Mouse (Mus musculus): ENCODE results near the gene 1700074P13Rik. TPM values are rescaled to one million over a fixed set of nuclear protein-coding genes. Genes with fewer than 3 reads are reported as not detected.
"Not testable (repeated sequence)": the region's sequence is repeated elsewhere in the genome, so short reads cannot be mapped to it uniquely, and the experiment has no call there.

The 1700074P13Rik gene
- not detected for total RNA-seq (2021)

DNA sequence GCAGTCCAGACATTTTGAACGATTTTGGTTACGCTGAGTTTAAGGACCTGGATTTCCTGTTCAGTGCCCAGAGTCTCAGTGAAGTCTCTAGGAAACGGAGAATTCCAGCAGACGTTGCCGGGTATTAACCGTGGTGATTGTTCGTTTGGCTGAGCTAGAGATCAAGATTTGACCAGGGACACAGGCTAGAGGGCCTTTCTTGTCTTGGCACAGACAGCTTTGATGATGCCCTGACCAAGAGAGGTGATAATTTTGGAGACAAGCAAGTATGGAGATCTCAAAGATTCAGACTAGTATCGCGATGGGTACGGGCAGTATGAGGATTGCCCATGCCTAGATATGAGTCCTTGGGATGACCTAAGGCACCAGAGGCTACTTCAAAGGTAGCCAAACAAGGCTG, at the start of gene 1700074P13Rik:
Gene 1700074P13Rik, minus strand, starts transcription at position 101 of the 400 bp plus-strand sequence.
- no peak for DNase-seq (ENCODE audit: extremely low spot score in 1 of 2, low spot score in 1 of 2)

DNA sequence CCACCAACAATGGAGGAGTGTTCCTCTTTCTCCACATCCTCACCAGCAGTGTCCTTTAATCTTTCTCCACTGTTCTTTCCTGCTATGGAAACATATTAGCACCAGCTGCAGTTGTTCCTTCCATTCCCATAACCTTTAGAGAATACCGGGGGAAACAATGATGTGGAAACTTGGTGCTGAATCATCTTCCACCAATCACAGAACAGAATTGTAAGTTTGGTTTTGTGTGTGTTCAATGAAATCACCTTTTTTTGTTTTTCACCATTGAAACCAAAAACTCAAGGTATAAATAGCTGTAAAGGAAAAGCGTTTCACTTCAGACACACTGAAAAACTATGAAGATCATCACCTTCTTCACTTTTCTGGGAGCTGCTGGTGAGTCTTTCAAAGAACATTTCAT, 24.1 kb upstream of the 1700074P13Rik start, which contains the start of gene 1810009J06Rik:
Gene 1810009J06Rik, plus strand, starts transcription at position 301 of the 400 bp plus-strand sequence.
- DNase-seq (ENCODE audit: extremely low spot score in 1 of 2, low spot score in 1 of 2) = not testable (repeated sequence)

DNA sequence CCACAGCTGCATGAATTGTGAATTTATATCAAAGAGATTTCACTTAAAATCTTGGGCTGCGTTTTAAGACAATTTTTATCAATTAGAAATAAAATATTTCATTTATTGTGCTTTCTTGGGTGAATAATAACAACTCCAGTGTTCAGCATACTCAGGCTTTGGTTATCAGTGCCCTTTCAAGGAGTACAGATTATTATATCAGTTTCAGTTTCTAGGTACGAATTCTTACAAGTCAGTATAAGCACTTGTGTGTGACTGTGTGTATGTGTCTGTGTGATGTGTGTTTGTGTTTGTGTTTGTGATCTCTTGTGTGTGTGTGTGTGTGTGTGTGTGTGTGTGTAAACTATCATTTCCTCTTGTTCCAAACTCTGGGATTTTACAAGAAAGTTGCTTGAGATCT, 13.4 kb upstream of the 1700074P13Rik start:
- DNase-seq (ENCODE audit: extremely low spot score in 1 of 2, low spot score in 1 of 2) = no peak

DNA sequence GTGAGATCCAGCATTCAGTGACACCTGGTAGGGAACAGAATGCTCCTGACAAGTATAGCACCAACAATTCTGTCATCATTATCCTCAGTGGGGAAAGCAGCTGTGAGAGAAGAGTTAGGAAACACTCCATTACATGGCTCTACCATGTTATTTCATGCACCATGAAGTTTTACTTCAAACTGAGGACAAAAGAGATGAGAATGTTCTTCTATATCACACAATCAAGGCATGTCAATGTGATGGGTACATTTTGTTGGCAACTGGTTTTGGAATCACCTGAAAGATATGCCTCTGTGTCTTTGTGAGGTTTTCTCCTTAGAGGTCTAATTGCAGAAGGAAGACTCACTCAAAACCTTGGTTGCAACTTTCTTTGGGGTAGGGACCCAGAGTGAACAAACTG, 11.4 kb upstream of the 1700074P13Rik start, which contains the start of gene Gm4744:
Gene Gm4744, minus strand, starts transcription at position 101 of the 400 bp plus-strand sequence.
- DNase-seq (ENCODE audit: extremely low spot score in 1 of 2, low spot score in 1 of 2) = no peak

DNA sequence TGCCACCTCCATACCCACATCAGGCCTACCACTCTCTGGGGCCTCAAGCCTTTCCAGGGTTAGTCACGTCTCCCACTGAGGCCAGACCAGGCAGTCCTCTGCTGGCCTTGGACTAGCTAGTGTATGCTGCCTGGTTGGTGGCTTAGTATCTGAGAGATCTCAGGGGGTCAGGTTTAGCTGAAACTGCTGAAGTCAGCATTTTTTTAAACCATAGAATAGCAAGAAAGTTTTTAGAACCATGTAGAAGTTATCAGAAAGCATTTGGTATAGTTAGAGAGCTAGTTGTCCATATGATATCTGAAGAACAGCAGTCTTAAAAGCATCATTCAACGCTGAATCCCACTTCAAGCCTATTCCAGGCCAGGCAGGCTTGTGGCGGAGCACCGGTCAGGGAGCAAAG, 20.4 kb downstream of the 1700074P13Rik start:
- DNase-seq (ENCODE audit: extremely low spot score in 1 of 2, low spot score in 1 of 2) = no peak

DNA sequence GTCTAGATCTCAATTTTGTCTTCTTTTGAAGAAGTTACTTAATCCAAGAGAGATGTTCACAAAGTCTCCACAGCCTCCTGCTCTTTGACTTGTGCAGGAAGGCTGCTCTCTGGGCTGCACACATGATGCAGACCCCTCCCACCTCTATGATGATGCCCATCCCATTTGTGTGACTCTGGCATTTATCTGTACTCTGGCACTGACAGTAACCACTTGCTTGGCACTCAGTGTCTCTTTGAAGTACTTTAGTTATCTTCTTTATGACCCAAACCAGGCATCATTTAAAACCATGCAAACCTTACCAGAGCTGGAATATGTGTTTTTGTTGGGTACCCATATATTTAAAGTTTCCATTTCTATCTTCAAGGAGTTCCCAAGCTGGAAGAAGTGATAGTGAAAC, 40.1 kb downstream of the 1700074P13Rik start, which contains the start of gene Prss58:
Gene Prss58, minus strand, starts transcription at position 101 of the 400 bp plus-strand sequence.
- no peak for DNase-seq (ENCODE audit: extremely low spot score in 1 of 2, low spot score in 1 of 2)

DNA sequence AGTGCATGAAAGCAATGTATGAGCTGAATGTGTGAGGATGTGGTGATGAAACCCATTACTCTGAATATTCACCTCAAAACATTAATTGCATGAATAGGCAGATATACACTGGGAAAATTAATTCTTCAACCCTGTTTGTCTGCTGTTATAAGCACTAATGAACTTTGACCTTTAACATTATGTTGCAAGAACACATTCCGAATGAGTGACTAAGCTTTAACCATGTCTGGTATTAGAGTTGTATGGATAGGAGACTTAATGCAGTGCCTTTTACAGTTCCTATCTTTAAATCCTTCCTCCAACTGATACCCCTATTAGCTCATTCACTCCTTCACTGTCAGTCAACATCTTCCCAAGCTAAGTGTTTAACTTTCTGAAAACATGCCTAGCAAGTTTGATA, 45.6 kb downstream of the 1700074P13Rik start:
- no peak for DNase-seq (ENCODE audit: extremely low spot score in 1 of 2, low spot score in 1 of 2)

DNA sequence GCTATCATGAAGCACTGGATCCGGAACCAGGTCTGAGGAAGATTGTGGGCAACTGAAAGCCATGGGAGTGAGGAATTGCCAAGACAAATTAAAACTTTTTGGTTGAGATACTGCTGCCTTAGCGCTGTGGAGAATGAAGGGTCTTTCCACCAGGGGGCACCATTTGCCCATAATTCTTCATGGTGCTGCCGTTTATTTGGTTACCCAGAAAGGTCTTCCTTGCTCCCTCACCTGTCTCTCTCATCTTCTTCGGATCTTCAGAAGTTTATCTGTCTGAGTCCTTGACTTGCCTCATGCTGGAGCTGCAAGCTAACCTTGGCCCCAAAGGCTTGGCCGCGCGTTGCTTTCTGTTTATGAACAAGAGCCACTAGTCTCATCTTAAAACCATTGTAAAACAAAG, 46.8 kb downstream of the 1700074P13Rik start:
- peak in 1 of 2 experiments; percentile 24 for DNase-seq (ENCODE audit: extremely low spot score in 1 of 2, low spot score in 1 of 2)

DNA sequence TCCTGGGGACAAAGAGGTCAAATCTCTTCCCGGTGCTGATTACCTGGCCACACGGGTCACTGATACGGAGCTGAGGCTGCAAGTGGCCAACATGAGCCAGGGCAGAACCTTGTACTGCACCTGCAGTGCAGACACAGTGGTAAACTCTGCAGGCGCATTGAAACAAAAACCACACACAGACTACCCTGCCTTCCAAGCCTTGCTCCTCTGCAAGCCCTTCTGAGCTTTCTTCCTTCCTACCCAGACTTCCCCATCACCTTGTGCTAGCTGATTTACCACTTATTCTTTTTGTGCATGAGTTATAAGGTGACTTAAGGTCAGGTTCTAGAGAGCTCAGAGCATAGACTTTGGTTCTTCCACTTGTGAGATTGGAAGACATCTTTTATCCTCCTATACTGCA, 48.6 kb downstream of the 1700074P13Rik start:
- DNase-seq (ENCODE audit: extremely low spot score in 1 of 2, low spot score in 1 of 2) = no peak

DNA sequence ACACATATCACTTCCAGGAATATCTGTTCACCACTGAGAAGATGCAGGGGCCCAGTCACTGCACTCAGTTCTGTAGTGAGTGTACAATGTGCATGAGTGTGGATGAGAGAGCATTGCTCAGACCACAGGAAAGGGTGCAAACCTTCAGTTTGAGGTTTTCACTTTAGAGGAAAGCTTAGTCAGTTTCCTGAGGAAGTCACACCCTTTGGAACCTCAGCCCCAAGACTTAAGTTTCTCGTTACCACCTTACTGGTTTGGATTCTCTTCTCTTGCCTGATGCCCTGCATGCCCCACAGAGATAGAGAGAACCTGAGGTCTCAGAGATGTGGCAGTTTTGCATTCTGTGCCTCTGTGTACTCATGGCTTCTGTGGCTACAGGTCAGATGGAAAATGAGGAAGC, 49.4 kb downstream of the 1700074P13Rik start:
- no peak for DNase-seq (ENCODE audit: extremely low spot score in 1 of 2, low spot score in 1 of 2)

DNA sequence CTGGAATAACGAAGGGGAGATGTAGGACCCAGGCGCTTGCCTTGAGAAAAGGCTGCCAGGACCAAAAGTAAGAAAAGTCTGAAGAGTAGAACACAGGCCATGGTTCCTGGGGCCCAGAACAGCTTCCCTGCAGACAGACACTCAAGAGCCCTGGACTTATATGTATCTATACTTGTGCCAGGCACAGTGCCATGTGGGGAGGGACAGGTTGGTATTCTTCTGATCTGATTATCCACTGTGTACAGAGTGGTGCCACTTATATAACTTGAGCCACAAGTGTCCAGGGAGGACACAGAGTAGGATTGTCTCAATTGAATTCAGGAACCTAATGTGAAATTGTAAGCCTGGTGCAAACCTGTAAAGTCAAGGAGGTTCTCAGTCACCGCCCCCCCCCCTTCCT, 53.0 kb downstream of the 1700074P13Rik start, which contains the start of gene Moxd2:
Gene Moxd2, minus strand, starts transcription at position 101 of the 400 bp plus-strand sequence.
- no peak for DNase-seq (ENCODE audit: extremely low spot score in 1 of 2, low spot score in 1 of 2)

Other genes with a start within 250 kb of the 1700074P13Rik start
- not detected for gene Moxd2, start 53.1 kb downstream of the 1700074P13Rik start, total RNA-seq (2021)
- not detected for gene Prss58, start 40.2 kb downstream of the 1700074P13Rik start, total RNA-seq (2021)
- not detected for gene Gm4744, start 11.3 kb upstream of the 1700074P13Rik start, total RNA-seq (2021)
- gene 1810009J06Rik, start 24.2 kb upstream of the 1700074P13Rik start, total RNA-seq (2021) = not detected
- gene Gm2663, start 58.9 kb upstream of the 1700074P13Rik start, total RNA-seq (2021) = not detected
- gene 2210010C04Rik, start 95.0 kb upstream of the 1700074P13Rik start, total RNA-seq (2021) = not detected